Mouse (Mus musculus) erythroblast, embryonic 14.5 days (primary cell): ENCODE results near the gene Lrrc41.

Source experiments
- GATA1 ChIP-seq: IDR thresholded peaks from 2 replicates; pipeline ENCODE4 v1.6.1; 2012; ENCODE audit warnings: low read length, inconsistent platforms, mixed read lengths
- TAL1 ChIP-seq: IDR thresholded peaks from 3 replicates; pipeline ENCODE4 v1.6.1; 2012; ENCODE audit warnings: low read length, inconsistent platforms, mixed read lengths

GRCm38 (mm10) chr4:116074861-116075620 lies at the start of gene Lrrc41, which contains the start of gene Uqcrh:
- TF ChIP-seq GATA1: no peak
- TF ChIP-seq TAL1: no peak
